Mouse (Mus musculus) spleen, embryonic (tissue): ENCODE data around the gene Gmnn.
"Not testable (repeated sequence)": the region's sequence is repeated elsewhere in the genome, so short reads cannot be mapped to it uniquely, and the experiment has no call there.

ENCODE experiments used
- CTCF ChIA-PET: fragments of 350-600 bp; sonication (Branson Sonifier 250); formaldehyde crosslinking; loops from one replicate; lab custom pipeline; 2022; lab: Charles Lee

Gmnn gene

DNA sequence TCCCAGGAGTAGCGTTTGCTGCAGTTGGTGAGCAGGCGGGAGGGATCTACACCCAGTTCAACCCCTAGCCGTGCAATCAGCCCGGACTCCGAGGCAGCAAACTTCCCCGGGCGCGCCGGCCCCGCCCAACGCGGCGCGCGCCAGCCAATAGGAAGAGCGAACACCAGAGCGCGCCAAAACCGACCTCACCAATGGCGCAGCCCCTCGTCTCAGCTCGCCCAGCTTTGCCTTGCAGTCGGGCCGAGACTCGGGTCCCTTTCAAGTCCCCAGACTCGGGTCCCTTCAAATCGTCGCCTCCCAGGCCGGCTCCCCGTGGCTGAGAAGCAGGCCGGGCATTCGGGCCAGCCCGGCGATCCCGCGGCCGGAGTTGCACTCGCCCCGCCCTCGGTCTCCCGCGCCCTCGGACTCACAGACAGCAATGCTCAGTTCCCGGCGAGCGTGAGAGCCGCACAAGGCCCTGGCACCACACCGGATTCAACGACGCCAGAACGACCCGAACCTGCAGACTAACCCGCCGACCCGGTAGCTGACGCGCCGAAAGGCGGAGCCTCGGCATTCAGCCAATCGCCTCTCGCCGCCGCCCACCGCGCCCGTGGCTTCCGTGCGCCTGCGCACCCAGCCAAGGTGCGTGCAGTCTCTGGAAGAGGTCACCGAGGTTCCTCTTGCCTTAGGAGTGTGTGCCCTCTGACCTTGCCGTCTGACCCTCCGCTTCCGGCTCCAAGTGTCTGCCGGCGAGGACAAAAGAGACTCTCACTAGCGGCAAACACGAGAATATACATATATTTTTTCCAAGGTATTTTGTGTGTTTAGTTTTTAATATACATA is at the start of gene Gmnn:
Gene Gmnn (minus strand): TSS at position 521 of the 825 bp plus-strand sequence.
- CTCF ChIA-PET, result interaction anchor here (0.5 to 1.0 kb wide), 2 partner anchors 32 to 107 kb away, joined by 3 to 4 read pairs; no protein-coding TSS in a partner anchor

DNA sequence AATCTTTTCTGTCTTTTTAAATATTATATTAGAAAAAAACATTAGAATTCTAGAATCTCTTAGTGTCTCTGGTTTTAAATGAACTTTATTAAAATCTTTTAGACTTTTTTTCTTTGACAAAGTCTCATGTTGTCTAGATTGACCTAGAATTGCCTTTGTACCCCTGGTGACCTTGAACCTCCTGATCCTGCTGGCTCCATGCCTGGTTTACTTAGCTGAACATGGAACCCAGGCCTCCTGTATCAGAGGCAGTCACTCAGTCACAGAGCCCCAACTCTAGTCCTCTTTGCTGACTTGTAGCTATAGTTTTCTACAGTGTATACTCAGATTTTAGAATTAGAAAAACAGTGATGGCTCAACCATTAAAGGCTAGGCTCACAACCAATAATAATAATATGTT is 44.4 kb upstream of the Gmnn start:
- CTCF ChIA-PET, result no interaction called here

DNA sequence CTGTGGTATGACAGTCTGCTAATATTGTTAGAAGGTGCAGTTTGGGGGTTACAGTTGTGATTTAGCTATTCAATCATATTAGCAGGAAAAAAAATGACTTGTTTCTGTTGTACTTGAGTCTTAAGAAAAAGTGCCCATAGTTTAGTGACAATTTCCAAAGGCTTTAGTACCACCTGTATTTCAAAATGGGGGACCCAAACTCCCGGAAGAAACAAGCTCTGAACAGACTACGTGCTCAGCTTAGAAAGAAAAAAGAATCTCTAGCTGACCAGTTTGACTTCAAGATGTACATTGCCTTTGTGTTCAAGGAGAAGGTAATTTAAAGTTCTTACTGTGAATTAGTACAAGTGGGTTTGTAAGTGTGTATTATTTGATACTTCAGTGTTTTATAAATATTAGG is 41.5 kb upstream of the Gmnn start:
- CTCF ChIA-PET, result interaction anchor here (1.1 kb wide), 1 partner anchor 9 kb away, joined by 3 read pairs; no protein-coding TSS in a partner anchor

DNA sequence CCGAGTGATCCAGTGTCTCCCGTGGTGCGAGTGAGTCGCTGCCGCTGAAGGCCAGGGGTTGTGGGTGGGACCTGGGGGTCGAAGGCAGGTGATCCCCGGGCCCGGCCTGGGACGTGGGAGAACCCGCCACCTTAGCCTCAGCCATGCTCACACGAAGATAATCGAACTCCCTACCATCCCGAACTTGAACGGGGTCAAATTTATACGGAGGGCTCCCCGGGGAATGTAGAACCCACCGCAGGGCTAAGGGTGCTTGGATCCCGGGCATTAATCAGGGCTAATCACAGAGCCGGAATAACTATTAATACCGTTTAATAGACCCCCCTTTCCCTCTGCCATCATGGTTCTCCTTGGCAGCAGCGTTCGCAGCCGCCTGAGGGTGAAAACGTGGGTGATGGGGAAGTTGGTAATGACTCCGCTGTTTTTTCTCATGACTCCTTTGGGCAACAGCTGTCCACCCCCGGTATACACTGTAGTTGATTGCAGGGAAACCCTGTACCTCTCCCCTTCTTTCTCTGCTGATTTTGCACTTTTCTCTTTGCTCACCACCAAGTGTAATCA is 40.5 kb upstream of the Gmnn start:
- CTCF ChIA-PET, result no interaction called here

DNA sequence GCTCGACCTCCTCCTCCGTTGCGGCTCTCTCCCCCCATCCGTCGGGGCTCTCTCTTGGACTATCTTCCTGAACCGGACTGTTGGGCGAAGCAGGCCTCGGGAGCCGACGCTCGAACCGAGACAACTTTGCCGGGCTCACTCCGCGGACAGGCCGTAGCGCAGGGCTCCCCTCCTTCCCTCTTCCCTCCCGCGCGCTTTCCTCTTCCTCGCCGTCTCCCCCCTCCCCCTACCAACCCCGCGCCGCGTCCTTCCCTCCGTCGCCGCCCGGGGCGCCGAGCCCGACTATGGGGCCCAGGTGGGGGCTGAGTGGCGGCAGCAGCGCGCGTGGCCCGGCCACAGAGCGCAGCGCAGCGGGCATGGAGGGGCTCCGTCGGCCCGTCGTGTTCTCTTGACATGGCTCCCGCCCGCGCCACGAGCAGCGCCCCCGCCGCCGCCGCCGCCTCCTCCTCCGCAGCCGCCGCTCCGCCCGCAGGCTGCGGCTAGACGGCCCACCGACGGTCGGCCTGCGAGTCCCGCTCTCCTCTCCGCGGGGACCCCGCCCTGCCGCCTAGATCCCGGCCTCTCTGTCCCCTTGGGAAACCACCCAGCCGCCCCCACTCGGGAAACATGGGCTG is 39.7 kb upstream of the Gmnn start, which contains the start of gene BC005537:
Gene BC005537 (plus strand): TSS at position 350 of the 614 bp plus-strand sequence.
- CTCF ChIA-PET, result no interaction called here

DNA sequence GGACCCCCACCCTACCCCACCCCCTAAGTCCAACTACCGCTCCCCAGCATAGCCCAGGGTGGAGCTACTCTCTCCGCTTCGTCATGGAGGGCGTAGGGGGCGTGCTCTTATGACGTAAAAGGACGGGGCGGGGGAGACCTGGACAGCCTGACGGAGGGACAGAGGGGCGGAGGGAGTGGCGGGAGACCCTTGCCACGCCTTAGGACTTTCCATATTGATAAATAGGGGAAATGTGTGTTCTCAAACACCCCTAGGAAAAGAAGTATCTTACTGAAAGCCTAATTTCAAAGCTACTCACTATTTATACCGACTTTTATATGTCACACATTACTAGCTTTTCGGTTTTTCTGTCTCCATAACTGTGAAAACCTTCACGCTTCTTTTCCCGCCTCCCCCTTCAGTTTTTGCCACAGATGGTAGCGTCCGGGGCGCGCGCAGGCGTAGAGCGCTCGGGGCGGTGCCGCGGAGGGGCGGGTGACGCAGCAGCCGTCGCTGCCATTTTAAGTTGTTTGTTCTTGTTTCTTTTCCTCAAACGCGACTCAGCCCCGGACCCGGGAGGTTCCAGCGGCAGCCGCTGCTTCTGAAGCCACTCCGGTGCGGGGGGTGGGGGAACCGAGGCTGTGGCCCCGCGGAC is 39.1 kb upstream of the Gmnn start:
- CTCF ChIA-PET, result interaction anchor here (0.6 kb wide), 2 partner anchors 49 to 365 kb away, joined by 3 to 4 read pairs; no protein-coding TSS in a partner anchor

DNA sequence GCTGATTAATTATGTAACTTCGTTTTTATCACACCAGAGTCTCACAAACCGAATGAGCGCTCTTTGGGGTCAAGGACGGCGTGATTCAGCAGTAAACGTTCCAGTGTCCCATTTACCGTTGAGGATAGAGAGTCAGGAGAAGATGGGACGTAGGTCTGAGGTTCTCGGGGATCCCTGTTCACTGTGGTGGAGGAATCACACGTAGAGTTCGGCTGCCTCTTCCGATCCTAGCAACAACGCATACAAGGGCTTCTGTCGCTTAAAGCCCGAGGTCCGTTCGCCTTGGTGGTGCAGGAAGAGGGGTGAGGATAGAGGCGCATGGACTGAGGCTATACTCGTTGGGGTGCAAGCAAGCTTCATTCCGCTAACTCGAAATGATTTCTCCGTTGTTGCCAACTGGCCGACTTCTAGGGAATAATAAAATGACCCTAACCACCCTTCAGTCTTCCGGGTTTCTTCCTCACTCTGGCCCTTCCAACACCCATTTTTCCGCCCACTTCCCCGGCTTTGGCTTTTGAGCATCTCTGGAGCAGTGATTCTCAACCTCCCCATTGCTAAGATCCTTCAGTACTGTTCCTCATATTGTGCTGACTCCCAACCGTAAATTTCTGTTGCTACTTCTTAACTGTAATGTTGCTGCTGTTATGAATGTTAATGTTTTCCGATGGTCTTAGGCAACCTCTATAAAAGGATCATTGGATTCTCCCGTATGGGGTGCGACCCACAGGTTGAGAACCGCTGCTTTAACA is 38.4 kb upstream of the Gmnn start:
- CTCF ChIA-PET, result interaction anchor here (0.6 kb wide), 2 partner anchors 50 to 365 kb away, joined by 3 to 4 read pairs; no protein-coding TSS in a partner anchor

DNA sequence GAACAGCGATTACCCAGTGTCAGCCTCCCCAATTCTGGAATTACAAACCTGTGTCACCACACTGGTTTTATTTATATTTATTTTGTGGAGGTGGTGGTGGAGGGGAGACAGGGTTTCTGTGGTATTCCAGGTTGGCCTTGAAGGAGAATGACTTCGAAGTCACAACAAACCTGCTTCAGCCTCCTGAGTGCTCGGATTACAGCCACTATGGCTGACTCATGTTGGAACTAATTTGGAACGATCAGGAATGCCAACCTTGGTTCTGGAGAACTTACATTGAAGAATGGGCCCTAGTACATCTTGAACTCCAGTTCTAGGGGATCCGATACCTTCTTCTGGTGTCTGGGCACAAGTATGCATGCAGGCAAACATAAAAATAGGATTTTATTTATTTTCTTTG is 37.7 kb upstream of the Gmnn start:
- CTCF ChIA-PET, result interaction anchor here (0.6 kb wide), 1 partner anchor 90 kb away, joined by 4 read pairs; no protein-coding TSS in a partner anchor

DNA sequence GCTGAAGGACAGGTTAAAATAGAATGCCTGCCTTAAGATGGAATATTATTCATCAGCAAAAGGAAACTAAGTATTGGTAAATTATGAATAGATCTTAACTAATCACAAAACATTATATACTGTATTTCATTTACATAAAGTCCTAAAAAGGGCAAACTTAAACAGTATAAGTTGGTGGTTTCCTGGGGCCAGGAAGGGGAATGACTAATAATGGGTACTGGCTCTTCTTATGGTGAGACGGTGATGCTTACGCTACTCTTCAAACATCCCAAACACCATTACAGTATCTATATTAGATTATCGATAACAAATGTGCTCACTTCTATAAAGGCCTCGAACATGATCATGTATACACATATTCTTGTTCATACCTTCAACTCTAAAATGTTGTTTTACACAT is 37.0 kb upstream of the Gmnn start:
- CTCF ChIA-PET, result interaction anchor here (0.7 to 0.8 kb wide), 2 partner anchors 335 to 502 kb away, joined by 6 to 7 read pairs; no protein-coding TSS in a partner anchor

DNA sequence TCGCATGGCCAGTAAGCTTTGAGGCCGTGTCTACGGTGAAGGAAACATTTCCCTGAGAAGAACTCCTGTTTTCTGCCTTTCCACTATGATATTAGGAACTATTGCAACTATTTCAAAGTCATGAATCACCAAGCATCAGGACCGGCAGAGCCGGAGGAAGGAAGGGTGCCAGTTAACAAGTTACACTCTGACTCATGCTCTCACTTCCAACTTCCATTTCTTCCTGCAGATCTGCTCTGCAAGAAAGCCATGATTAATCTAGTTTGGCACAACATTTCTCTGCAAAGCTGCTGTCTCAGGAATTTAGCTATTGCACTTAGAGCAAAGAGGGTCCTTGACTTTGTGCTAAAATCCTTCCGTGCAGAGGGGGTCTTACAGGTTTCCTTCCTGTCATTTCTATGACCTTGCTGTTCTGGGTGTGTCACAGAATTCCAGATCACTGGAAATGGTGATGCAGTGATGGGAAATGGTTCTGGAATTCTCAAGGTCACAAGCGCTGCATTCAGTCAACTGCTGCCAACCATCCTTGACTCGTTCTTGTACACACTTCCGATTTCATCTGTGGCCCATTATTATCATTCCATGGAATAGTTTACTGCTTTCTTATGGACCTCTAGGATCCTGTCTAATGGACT is 30.8 kb upstream of the Gmnn start:
- CTCF ChIA-PET, result no interaction called here

DNA sequence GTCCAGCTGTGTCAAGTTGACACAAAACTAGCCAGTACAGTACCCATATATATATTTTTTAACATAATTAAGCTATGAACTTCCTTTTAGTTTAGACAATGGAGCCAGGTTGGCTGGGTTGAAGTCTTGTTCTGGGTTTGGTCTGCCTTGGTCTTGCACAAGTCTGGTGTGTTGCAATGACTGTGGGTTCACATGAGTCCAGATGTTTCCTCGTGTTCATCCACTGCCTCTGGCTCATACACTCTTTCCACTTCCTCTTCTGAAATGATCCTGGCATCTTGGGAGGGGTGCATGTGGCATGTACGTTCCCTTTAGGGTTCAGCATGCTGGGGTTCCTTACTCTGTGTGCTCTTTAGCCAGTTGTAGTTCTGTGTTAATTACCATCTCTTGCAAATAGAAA is 29.6 kb upstream of the Gmnn start:
- CTCF ChIA-PET, result no interaction called here

DNA sequence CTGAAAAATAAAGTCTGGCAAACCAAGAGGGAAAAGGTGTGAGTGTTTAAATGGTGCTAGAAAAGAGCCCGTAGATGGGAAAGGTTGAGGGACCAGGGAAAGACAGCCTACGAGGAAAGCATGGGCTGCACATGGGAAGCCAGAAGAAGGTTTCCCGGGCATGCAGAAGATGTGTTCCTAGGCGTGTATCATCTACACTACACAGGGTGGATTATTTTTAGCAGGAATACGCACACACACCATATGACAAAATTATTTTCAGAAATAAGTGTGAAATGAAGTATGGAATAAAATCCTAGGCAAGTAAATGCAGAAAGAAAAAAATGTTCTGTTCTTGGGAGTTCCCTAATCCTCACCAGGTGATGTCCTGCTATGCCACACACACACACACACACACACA is 25.8 kb upstream of the Gmnn start:
- CTCF ChIA-PET, result interaction anchor here (0.6 kb wide), 1 partner anchor 95 kb away, joined by 4 read pairs; no protein-coding TSS in a partner anchor

DNA sequence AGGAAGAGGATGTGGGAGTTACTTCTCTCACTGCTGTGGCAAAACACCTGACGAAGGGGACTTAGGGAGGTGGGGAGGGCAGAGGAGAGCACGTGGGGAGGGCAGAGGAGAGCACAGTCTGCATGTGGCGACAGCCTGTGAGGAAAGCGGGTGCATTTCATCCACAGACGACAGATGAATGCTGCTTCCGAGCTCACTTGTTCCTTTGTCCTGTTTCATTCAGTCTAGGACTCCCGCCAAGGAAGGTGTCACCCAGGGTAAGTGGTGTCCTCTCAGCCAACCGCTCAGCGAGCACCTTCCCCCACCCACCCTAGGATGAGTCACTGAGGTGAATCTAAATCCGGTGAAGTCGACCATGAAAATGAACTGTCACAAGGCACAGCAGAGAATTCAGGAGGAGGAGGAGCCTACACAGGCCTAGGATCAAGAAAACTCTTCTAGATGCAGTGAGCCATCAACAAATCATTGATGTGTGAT is 24.3 kb upstream of the Gmnn start:
- CTCF ChIA-PET, result no interaction called here

DNA sequence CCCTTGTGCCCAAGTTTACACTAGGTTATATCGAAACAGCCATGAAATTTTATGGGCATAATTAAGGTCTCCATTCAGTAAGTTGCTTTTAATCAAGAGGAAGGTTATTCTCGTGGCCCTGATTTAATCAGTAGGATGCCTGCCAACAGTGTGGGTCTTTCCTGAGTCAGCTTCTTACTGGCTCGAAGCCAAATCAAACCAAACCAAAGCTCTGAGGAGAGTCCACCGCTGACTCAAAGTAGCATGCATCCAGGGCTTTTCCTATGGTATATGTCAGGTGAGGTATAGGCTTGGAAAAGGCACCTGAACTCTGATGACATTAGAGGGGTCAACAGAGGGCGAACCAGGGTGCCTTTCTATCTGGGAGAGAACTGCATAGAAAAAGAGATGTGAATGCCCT is 20.2 kb upstream of the Gmnn start:
- CTCF ChIA-PET, result no interaction called here

DNA sequence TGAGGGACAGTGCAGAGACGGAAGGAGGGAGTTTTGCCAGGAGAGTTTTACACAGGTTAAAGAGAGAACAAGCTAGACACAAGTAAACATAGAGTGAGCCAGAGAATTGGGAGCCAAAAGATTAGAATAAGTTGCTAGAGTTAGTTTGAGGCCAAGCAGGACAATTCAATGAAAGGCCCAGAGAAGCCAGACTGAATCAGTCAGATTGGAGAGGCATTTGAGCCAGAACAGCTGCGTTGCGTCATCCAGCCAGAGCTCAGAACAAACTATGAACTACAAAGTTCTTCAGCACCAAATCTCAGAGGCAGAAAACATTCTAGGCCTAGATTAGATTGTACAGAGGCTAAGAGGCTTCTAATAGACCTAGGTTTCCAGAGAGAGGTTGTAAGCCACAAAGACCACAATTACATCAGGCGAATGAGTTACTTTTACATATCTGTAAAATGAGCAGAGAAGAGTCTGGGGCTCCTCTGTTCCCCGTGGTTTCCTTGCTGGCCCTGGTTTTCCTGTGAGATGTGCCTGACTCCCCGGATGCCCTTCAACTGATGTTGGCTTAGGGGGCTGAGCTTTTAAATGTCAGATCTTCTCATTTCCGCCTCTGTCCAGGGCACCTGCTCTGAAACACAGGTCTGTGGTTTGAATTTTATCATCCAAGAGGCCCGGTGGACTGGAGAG is 17.1 kb upstream of the Gmnn start:
- CTCF ChIA-PET, result no interaction called here

DNA sequence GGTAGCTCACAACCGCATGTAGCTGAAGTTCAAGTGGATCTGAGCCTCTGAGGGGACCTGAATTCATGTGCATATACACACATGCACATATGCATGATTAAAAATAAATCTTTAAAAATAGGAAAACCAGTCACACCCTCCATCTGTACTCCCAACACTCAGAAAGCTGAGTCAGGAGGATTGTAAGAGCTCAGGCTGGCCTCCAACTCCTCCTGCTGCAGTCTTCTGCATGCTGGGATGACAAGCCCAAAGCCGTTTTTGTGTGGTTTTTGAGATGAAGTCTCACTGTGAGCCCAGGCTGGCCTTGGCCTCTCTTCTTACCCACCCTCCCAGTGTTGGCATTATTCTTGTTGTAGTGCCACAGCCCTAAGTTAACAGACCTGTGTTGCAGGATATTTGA is 16.3 kb upstream of the Gmnn start:
- CTCF ChIA-PET, result no interaction called here

DNA sequence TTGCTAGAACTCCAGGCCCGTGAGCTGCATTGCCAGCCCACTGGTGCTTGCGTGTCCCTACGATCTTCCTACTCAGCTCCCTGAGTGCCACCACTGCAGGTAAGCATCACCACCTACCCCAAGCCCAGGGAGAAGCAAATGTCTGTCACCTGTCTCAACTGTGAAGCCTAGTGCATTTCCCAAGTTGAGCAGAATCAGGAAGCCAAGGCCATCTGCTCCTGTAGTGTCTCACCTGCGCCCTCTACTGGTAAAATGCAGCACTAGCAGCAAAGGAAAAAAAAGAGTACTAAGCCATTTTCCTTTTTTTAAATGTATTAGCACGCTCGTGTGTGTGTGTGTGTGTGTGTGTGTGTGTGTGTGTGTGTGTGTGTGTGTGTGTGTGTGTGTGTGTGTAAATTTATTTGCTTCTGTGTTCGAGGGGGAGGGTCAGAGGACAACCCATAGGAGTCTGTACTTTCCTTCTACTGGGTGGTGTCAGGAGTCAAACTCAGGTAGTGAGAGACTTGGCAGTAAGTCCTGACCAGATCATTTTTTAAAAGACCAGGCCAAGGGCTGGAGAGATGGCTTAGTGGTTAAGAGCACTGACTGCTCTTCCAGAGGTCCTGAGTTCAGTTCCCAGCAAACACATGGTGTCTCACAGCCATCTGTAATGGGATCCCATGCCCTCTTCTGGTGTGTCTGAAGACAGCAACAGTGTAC is 14.6 kb upstream of the Gmnn start:
- CTCF ChIA-PET, result interaction anchor here (0.6 kb wide), 2 partner anchors 239 to 327 kb away, joined by 4 to 6 read pairs; no protein-coding TSS in a partner anchor

DNA sequence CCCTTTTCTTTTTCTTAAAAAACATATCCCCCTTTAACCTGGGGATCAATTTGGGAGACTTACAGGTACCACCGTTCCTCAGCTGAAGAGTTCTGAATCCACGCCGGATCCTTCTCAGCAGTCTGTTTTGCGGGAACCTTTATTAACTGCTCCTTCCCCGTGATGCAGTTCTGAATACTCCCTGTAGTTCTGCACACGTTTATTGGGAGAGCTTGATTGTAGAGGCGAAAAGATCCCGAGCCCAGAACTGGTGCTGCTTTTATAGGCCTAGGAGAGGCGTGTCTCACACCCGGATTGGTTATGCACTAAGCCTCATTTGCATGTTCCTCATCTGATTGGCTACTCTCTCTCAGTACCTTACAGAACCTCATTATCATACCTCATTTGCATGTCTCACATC is 9.8 kb upstream of the Gmnn start:
- CTCF ChIA-PET, result not testable (repeated sequence)

DNA sequence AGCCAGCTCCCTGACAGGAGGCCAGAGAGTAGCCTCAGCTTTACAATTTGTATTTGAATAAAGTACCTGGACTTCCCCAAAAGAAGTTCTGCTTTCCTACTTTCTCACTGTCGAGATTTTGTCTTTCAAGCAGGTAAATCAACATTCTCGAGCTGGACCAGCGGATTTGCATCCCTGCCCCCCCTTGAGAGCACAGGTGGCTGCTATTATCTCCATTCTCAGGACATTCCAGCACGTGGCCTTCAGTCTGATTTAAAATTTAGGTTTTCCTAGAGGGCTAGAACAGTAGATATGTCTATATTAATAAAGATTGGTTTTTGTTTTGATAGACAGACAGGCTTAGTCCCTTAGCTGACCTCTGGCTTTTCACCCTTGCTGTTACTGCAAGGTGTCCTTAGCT is 6.1 kb upstream of the Gmnn start:
- CTCF ChIA-PET, result not testable (repeated sequence)
